Mouse (Mus musculus): ENCODE results near the gene Scp2.

The Scp2 gene

GRCm38 (mm10) chr4:108018241-108018923 is 126.4 kb downstream of the Scp2 start:
- DNase-seq: no peak

DNA sequence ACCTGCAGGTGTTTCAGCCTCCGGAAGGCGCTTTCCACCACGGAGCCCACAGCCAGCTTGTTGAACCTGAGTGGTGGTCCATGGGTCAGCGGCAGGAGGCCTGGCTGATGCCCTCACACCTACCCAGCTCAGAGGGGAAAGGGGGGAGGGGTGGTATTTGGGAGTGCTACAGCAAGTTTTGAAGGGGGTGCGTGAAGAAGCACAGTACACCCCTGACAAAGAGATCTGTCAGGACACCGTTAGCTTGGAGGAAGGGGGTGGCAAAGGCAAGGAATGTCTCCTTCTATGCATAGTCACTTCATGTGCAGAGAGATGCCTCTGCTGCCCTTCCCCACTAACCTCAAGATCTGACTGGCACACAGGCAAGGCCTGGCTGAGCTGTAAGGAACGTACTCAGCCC is 127.0 kb downstream of the Scp2 start:
- no peak for DNase-seq

DNA sequence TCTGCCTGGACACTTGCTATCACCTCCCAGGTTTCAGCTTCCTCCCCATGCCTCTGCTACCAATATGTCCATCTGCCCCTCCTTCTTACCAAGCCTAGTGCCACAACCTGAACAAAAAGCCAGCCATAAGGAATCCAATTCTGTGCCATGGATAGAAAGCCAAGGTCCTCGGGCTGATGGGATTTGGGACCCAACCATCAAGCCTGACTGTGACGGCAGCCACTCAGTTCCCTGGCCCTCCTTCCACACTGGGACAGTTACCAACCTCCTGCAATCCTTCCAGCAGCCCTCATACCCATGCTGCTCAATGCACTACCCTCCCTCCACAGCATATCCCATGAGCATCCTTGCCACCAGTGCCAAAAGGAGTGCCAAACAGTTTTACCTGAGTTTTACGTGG is 128.5 kb downstream of the Scp2 start:
- DNase-seq: peak; percentile 27

GRCm38 (mm10) chr4:108015067-108015765 is 129.6 kb downstream of the Scp2 start:
- no peak for DNase-seq

GRCm38 (mm10) chr4:108014466-108014865 is 130.3 kb downstream of the Scp2 start:
- DNase-seq: no peak

GRCm38 (mm10) chr4:108008541-108008940 is 136.3 kb downstream of the Scp2 start:
- DNase-seq: no peak

GRCm38 (mm10) chr4:108007532-108008103 is 137.2 kb downstream of the Scp2 start:
- no peak for DNase-seq

- no peak for DNase-seq
These were observed 139.5 kb downstream of the Scp2 start for GRCm38 (mm10) chr4:108005328-108005727.

GRCm38 (mm10) chr4:107999380-107999779 is 145.4 kb downstream of the Scp2 start:
- no peak for DNase-seq

GRCm38 (mm10) chr4:107998641-107999332 is 146.0 kb downstream of the Scp2 start:
- DNase-seq: no peak

GRCm38 (mm10) chr4:107996418-107996986 is 148.3 kb downstream of the Scp2 start:
- no peak for DNase-seq

GRCm38 (mm10) chr4:107995727-107996126 is 149.1 kb downstream of the Scp2 start:
- DNase-seq: no peak

- DNase-seq: no peak
These were observed 149.8 kb downstream of the Scp2 start for GRCm38 (mm10) chr4:107995011-107995410.
